Comparison of ENCODE assay signal across 39 mouse cellular contexts in genomic region chr5:134873034-134873433, GRCm38 (mm10). TPM values are rescaled to one million over a fixed set of nuclear protein-coding genes. Genes with fewer than 3 reads are reported as not detected.
DNase-seq lines count a peak whose midpoint lies in the region; ATAC-seq lines count a peak whose summit lies in the region.
"Had no signal": no experiment of that assay in that cellular context is flagged by ENCODE, and none has a peak within 500 bp of the region (broad histone marks: within the 10 kb centered on the region; RNA-seq: fewer than 3 reads in every experiment).

No protein-coding gene starts in this region.

- 75% methylated on average over 8 of the region's 8 CpGs for WGBS in lung, embryonic 15.5 days

- no peak overlapping the region for H3K4me3 ChIP-seq in lung, embryonic 15.5 days
- H3K4me3 ChIP-seq: embryonic facial prominence, embryonic 12.5 days; erythroblast, embryonic 14.5 days; heart, embryonic 13.5 days; hindbrain, embryonic 10.5 days; hindbrain, embryonic 15.5 days; kidney, embryonic 15.5 days; limb, embryonic 15.5 days; midbrain, embryonic 12.5 days had no signal

- no peaks in the 10 kb centered on the region for H3K9me3 ChIP-seq in lung, embryonic 15.5 days
- H3K9me3 ChIP-seq: embryonic facial prominence, embryonic 12.5 days; heart, embryonic 13.5 days; hindbrain, embryonic 10.5 days; hindbrain, embryonic 15.5 days; kidney, embryonic 15.5 days; limb, embryonic 15.5 days; midbrain, embryonic 12.5 days had no signal

- DNase-seq in cerebellum, postnatal 10 days, result peak; percentile 33
- no peak for DNase-seq in cerebellum, adult 9-10 months
- DNase-seq in lung, adult 18-20 months, result no peak
- DNase-seq in retina, postnatal 1 day, result peak; percentile 9
- DNase-seq in retina, embryonic 14.5 days (ENCODE audit: low spot score), result no peak
- no peak for DNase-seq in right cerebral cortex, postnatal 25 days
- DNase-seq: cerebellum, postnatal 36 days; kidney, adult 18-20 months; kidney, postnatal 25 days had no signal

- H3K36me3 ChIP-seq in lung, embryonic 15.5 days, result no peaks in the 10 kb centered on the region
- H3K36me3 ChIP-seq: embryonic facial prominence, embryonic 12.5 days; heart, embryonic 13.5 days; hindbrain, embryonic 10.5 days; hindbrain, embryonic 15.5 days; kidney, embryonic 15.5 days; limb, embryonic 15.5 days; midbrain, embryonic 12.5 days had no signal

- ATAC-seq in lung, embryonic 15.5 days (ENCODE audit: borderline replicate concordance, extremely low read depth, low FRiP score, low TSS enrichment), result no peak
- ATAC-seq in neutrophil, adult 5-6 weeks (ENCODE audit: extremely low read depth, insufficient number of reproducible peaks, low FRiP score, poor library complexity, severe bottlenecking), result 0 out of 2 replicates have a peak, but pooled peaks have one; percentile 7
- ATAC-seq: forebrain, embryonic 16.5 days had no signal

- no peaks in the 10 kb centered on the region for H3K27me3 ChIP-seq in lung, embryonic 15.5 days
- H3K27me3 ChIP-seq: heart, embryonic 13.5 days; hindbrain, embryonic 15.5 days; kidney, embryonic 15.5 days; limb, embryonic 15.5 days; midbrain, embryonic 12.5 days had no signal

- H3K27ac ChIP-seq in lung, embryonic 15.5 days, result 0 out of 2 replicates have a peak overlapping the region, but pooled peaks have one; percentile 76
- H3K27ac ChIP-seq: embryonic facial prominence, embryonic 12.5 days; heart, embryonic 13.5 days; hindbrain, embryonic 10.5 days; hindbrain, embryonic 15.5 days; kidney, embryonic 15.5 days; liver, embryonic 14.5 days; midbrain, embryonic 12.5 days had no signal

- no peak overlapping the region for H3K4me2 ChIP-seq in lung, embryonic 15.5 days
- H3K4me2 ChIP-seq: embryonic facial prominence, embryonic 12.5 days; heart, embryonic 13.5 days; hindbrain, embryonic 15.5 days; kidney, embryonic 15.5 days; limb, embryonic 15.5 days; lung, embryonic 14.5 days; midbrain, embryonic 12.5 days had no signal

- peaks cover 23% of the 10 kb centered on the region for H3K4me1 ChIP-seq in lung, embryonic 15.5 days
- H3K4me1 ChIP-seq: midbrain, embryonic 12.5 days had no signal

- no peak overlapping the region for H3K9ac ChIP-seq in lung, embryonic 15.5 days
- H3K9ac ChIP-seq: embryonic facial prominence, embryonic 12.5 days; heart, embryonic 13.5 days; hindbrain, embryonic 15.5 days; kidney, embryonic 15.5 days; limb, embryonic 15.5 days; liver, embryonic 14.5 days; lung, embryonic 14.5 days; midbrain, embryonic 12.5 days had no signal

RNA-seq across cellular contexts. Expression of gene Tmem270, which starts 33.5 kb away (rescaled TPM):
- not detected in 2 replicates for polyA plus RNA-seq in lung, embryonic 15.5 days (2015; fragmentation: Nextera tagmentation; extraction: Ambion mirVana)
- total RNA-seq in neutrophil, adult 5-6 weeks (2017), result not detected in 2 replicates
- total RNA-seq: adrenal gland, adult 8-10 months; adrenal gland, postnatal 4 days; CH12.LX; ES-E14; gastrocnemius, postnatal 36 days; heart, adult 18-20 months; heart, postnatal 10 days; layer of hippocampus, adult 18-20 months; layer of hippocampus, postnatal 10 days; left cerebral cortex, adult 18-20 months; left cerebral cortex, postnatal 14 days; megakaryocyte, adult 5-6 weeks had no signal
- polyA plus RNA-seq: C2C12; cerebellum, adult 2 months; embryonic facial prominence, embryonic 12.5 days; forebrain, embryonic 11.5 days; forebrain, embryonic 16.5 days; heart, embryonic 13.5 days; hindbrain, embryonic 10.5 days; hindbrain, embryonic 15.5 days; intestine, embryonic 14.5 days; kidney, embryonic 15.5 days; limb, embryonic 15.5 days; lung, embryonic 14.5 days; midbrain, embryonic 12.5 days; neural tube, embryonic 14.5 days had no signal

RNA-seq across cellular contexts. Expression of gene Cldn13, which starts 42.3 kb away (rescaled TPM):
- 0.65 and 1.6 TPM in 2 replicates for polyA plus RNA-seq in lung, embryonic 15.5 days (2015; fragmentation: Nextera tagmentation; extraction: Ambion mirVana)
- not detected in 2 replicates for total RNA-seq in neutrophil, adult 5-6 weeks (2017)
- total RNA-seq: adrenal gland, adult 8-10 months; CH12.LX; ES-E14; gastrocnemius, postnatal 36 days; heart, adult 18-20 months; heart, postnatal 10 days; layer of hippocampus, adult 18-20 months; layer of hippocampus, postnatal 10 days; left cerebral cortex, adult 18-20 months; left cerebral cortex, postnatal 14 days had no signal
- polyA plus RNA-seq: C2C12; cerebellum, adult 2 months; forebrain, embryonic 16.5 days had no signal

RNA-seq across cellular contexts. Expression of gene Mettl27, which starts 59.1 kb away (rescaled TPM):
- polyA plus RNA-seq in lung, embryonic 15.5 days (2015; fragmentation: Nextera tagmentation; extraction: Ambion mirVana), result 24.7 TPM in 2 replicates
- total RNA-seq in neutrophil, adult 5-6 weeks (2017), result 0.86 and 2.2 TPM in 2 replicates

Comparison
In these comparisons a context has a peak if more than half of its experiments do, and no peak if none do; other contexts are left out.
1. DNase-seq: peak in cerebellum, postnatal 10 days (2 of 2) and retina, postnatal 1 day (single experiment); none in cerebellum, adult 9-10 months (single experiment), lung, adult 18-20 months (0 of 2), retina, embryonic 14.5 days (single experiment) and right cerebral cortex, postnatal 25 days (single experiment).